Mouse (Mus musculus): ENCODE results near the gene Prr5. TPM values are rescaled to one million over a fixed set of nuclear protein-coding genes. Genes with fewer than 3 reads are reported as not detected.
A peak's percentile ranks its signal among the peaks of the same experiment; 100 is the strongest.

Gene Prr5
- total and polyA plus RNA-seq, 2 experiments, result 2.2 to 9.4 TPM

GRCm38 (mm10) chr15:84743347-84743746, 73.9 kb downstream of the Prr5 start:
- Histone ChIP-seq H3K4me1 (ENCODE audit: control insufficient read depth, insufficient read depth, low read length) (no peaks in the 10 kb centered on the region), H3K27me3 (ENCODE audit: control insufficient read depth, insufficient read depth, low read length) (no peaks in the 10 kb centered on the region), H3K4me3 (ENCODE audit: insufficient read depth, low read depth, low read length) (no peak overlapping the region), H3K9ac (ENCODE audit: low read depth, low read length) (no peak overlapping the region), H3K27ac (replicated peaks; ENCODE audit: insufficient read depth, low read depth, low read length) (no peak overlapping the region), H3K36me3 (ENCODE audit: control insufficient read depth, insufficient read depth, low read length) (no peaks in the 10 kb centered on the region), H3K79me2 (ENCODE audit: control insufficient read depth, insufficient read depth, low read length) (no peaks in the 10 kb centered on the region)
- WGBS, result 9% methylated on average over 3 of the region's 3 CpGs
- TF ChIP-seq CTCF (IDR thresholded peaks at IDR 0.05; ENCODE audit: low read depth, low read length) (no peak), POLR2A (IDR thresholded peaks at IDR 0.05; ENCODE audit: extremely low read depth, insufficient read depth, low read length) (no peak)
- peak; percentile 9 for DNase-seq (ENCODE audit: extremely low read depth, low read depth, low spot score)

- H3K4me1 ChIP-seq (ENCODE audit: control insufficient read depth, insufficient read depth, low read length), result no peaks in the 10 kb centered on the region
- H3K27ac ChIP-seq (replicated peaks; ENCODE audit: insufficient read depth, low read depth, low read length), result no peak overlapping the region
- no peak for TF ChIP-seq CTCF (IDR thresholded peaks at IDR 0.05; ENCODE audit: low read depth, low read length)
- no peak for TF ChIP-seq POLR2A (IDR thresholded peaks at IDR 0.05; ENCODE audit: extremely low read depth, insufficient read depth, low read length)
- DNase-seq (ENCODE audit: extremely low read depth, low read depth, low spot score), result no peak
- no peaks in the 10 kb centered on the region for H3K79me2 ChIP-seq (ENCODE audit: control insufficient read depth, insufficient read depth, low read length)
- no peak overlapping the region for H3K4me3 ChIP-seq (ENCODE audit: insufficient read depth, low read depth, low read length)
- H3K27me3 ChIP-seq (ENCODE audit: control insufficient read depth, insufficient read depth, low read length), result no peaks in the 10 kb centered on the region
- WGBS, result 45% methylated on average over 2 of the region's 2 CpGs
- no peaks in the 10 kb centered on the region for H3K36me3 ChIP-seq (ENCODE audit: control insufficient read depth, insufficient read depth, low read length)
- no peak overlapping the region for H3K9ac ChIP-seq (ENCODE audit: low read depth, low read length)
Measured at GRCm38 (mm10) chr15:84744308-84744707, 74.9 kb downstream of the Prr5 start.

DNA sequence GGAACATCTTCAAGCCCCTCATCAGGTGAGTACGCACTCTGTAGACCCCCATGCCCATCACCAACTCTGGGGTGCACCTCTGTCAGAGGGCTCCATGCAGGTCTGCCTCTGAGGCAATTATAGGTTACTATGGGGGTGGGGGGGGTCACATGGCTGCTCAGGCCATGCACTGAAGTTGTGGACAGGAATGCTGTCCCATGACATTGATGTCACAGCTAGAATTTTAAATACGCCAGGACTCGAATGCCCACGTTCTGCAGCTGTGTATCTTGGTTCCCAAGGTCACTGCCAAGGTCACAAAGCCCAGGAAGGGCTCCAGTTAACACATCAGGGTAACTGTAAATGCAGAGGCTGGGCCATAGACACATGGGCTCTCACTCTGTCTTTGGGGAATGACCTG, 76.4 kb downstream of the Prr5 start:
- Histone ChIP-seq H3K27me3 (ENCODE audit: control insufficient read depth, insufficient read depth, low read length) (no peaks in the 10 kb centered on the region), H3K9ac (ENCODE audit: low read depth, low read length) (no peak overlapping the region), H3K4me3 (ENCODE audit: insufficient read depth, low read depth, low read length) (no peak overlapping the region), H3K4me1 (ENCODE audit: control insufficient read depth, insufficient read depth, low read length) (no peaks in the 10 kb centered on the region), H3K79me2 (ENCODE audit: control insufficient read depth, insufficient read depth, low read length) (no peaks in the 10 kb centered on the region), H3K27ac (replicated peaks; ENCODE audit: insufficient read depth, low read depth, low read length) (no peak overlapping the region), H3K36me3 (ENCODE audit: control insufficient read depth, insufficient read depth, low read length) (no peaks in the 10 kb centered on the region)
- 83% methylated on average over 4 of the region's 4 CpGs for WGBS
- DNase-seq (ENCODE audit: extremely low read depth, low read depth, low spot score), result no peak
- no peak for TF ChIP-seq CTCF (IDR thresholded peaks at IDR 0.05; ENCODE audit: low read depth, low read length)

Other genes starting within 250 kb of the Prr5 start
- gene Shisal1, start 222.5 kb upstream of the Prr5 start, total RNA-seq (2014; rRNA removed), result under 0.01 TPM in 1 of 2 replicates, not detected in the other
- gene Shisal1, start 222.5 kb upstream of the Prr5 start, polyA plus RNA-seq (2012; rRNA removed), result 0.02 and 0.11 TPM in 2 replicates
- 0.09 and 0.20 TPM in 2 replicates for gene Rtl6, start 111.8 kb upstream of the Prr5 start, total RNA-seq (2014; rRNA removed)
- 0.13 and 0.19 TPM in 2 replicates for gene Rtl6, start 111.8 kb upstream of the Prr5 start, polyA plus RNA-seq (2012; rRNA removed)
- gene Arhgap8, start 50.4 kb downstream of the Prr5 start, total RNA-seq (2014; rRNA removed), result not detected in 2 replicates
- gene Arhgap8, start 50.4 kb downstream of the Prr5 start, polyA plus RNA-seq (2012; rRNA removed), result 0.20 TPM in 1 of 2 replicates, not detected in the other
- gene Phf21b, start 186.4 kb downstream of the Prr5 start, total RNA-seq (2014; rRNA removed), result 0.07 and 0.28 TPM in 2 replicates
- 0.19 and 0.29 TPM in 2 replicates for gene Phf21b, start 186.4 kb downstream of the Prr5 start, polyA plus RNA-seq (2012; rRNA removed)

All from liver, adult 2 months (tissue).